Mouse (Mus musculus) hindbrain, postnatal 0 days (tissue): Measurements from ENCODE around the gene Ptpn12. TPM values are rescaled to one million over a fixed set of nuclear protein-coding genes. Genes with fewer than 3 reads are reported as not detected.
"Not testable (repeated sequence)": the region's sequence is repeated elsewhere in the genome, so short reads cannot be mapped to it uniquely, and the experiment has no call there.

ENCODE experiments used
- ATAC-seq: fragments of 200-750 bp; cut with Nextera tagmentation; 2 replicates; pipeline ENCODE4 v1.8.0; 2017; ENCODE audit warnings: mild to moderate bottlenecking, moderate TSS enrichment, moderate library complexity
- DNase-seq: peaks from one replicate; pipeline ENCODE4 v3.0.0-alpha.2; 2015; ENCODE audit warnings: low spot score
- H3K27ac ChIP-seq: fragments of 300-500 bp; sonication (generic); 2 replicates; pipeline ENCODE4 v1.5.1; 2014; ENCODE audit warnings: mild to moderate bottlenecking
- H3K27me3 ChIP-seq: fragments of 300-500 bp; sonication (generic); 2 replicates; pipeline ENCODE4 v1.6.1; 2014; ENCODE audit warnings: low read length, mixed read lengths; ENCODE audit not compliant: insufficient read depth
- H3K36me3 ChIP-seq: fragments of 300-500 bp; sonication (generic); 2 replicates; pipeline ENCODE4 v1.6.1; 2014; ENCODE audit warnings: low read length, mixed read lengths; ENCODE audit not compliant: insufficient read depth
- H3K4me1 ChIP-seq: fragments of 300-500 bp; sonication (generic); 2 replicates; pipeline ENCODE4 v1.6.1; 2014; ENCODE audit warnings: antibody characterized with exemption, low read length, mixed read lengths; ENCODE audit not compliant: insufficient read depth
- H3K4me2 ChIP-seq: fragments of 300-500 bp; sonication (generic); 2 replicates; pipeline ENCODE4 v1.6.1; 2014; ENCODE audit warnings: low read depth, mild to moderate bottlenecking, low read length, moderate library complexity, mixed read lengths
- H3K4me3 ChIP-seq: fragments of 300-500 bp; sonication (generic); 2 replicates; pipeline ENCODE4 v1.5.1; 2014; ENCODE audit warnings: low read length
- H3K9ac ChIP-seq: fragments of 300-500 bp; sonication (generic); replicated peaks from 2 replicates; pipeline ENCODE4 v1.6.1; 2014; ENCODE audit warnings: mild to moderate bottlenecking, low read length, moderate library complexity, mixed read lengths
- H3K9me3 ChIP-seq: fragments of 300-500 bp; sonication (generic); 2 replicates; pipeline ENCODE4 v1.6.1; 2016; ENCODE audit warnings: low read length, mixed read lengths
- CTCF ChIP-seq: IDR thresholded peaks from 2 replicates; pipeline ENCODE4 v1.5.1; 2016; ENCODE audit warnings: antibody characterized with exemption, control low read depth, low read depth
- WGBS: fragments of 180-500 bp; shearing (Covaris S2); extraction: QIAGEN DNeasy Blood & Tissue Kit; methylation state at CpG from one replicate; pipeline ENCODE4 v1.1.7; 2014; 5-methylcytosine and 5-hydroxymethylcytosine counted together
- polyA plus RNA-seq: library from polyadenylated mRNA; unstranded; fragments of >200 nt; fragmentation: Nextera tagmentation; extraction: Ambion mirVana; gene quantifications from 2 replicates; pipeline ENCODE4 v1.2.1, GENCODE M21; 2015
- total RNA-seq: library from RNA; depleted of rRNA; stranded (reverse); fragments of >200 nt; gene quantifications from 2 replicates; pipeline ENCODE4 v1.2.3, GENCODE M21; 2014

The Ptpn12 gene
- total and polyA plus RNA-seq, 2 experiments from 2014 or later, result 11.5 to 20.6 TPM

DNA sequence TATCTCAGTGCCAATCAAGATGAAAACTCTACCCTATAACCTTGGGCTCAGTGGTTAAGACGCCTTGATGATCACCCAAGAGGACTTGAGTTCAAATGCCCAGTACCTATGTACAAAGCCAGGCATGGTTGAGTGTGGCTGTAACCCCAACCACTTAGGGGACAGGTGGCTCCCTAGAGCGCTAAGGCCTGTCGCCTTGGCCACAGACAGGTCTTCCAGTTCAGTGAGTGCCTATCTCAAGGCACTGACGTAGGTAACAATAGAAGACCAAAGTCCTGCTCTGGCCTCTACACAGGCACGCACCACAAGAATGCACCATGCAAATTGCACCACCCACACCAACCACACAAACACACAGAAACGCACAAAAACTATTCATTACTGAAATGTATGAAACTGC lies 108.8 kb downstream of the Ptpn12 start:
- DNase-seq (no peak), ATAC-seq (no peak)
- Histone ChIP-seq H3K4me2 (no peak overlapping the region), H3K9ac (no peak overlapping the region), H3K4me1 (peaks cover 6% of the 10 kb centered on the region; the same call in 1 of the 2 replicates), H3K27ac (no peak overlapping the region), H3K4me3 (no peak overlapping the region), H3K9me3 (no peaks in the 10 kb centered on the region), H3K36me3 (no peaks in the 10 kb centered on the region), H3K27me3 (no peaks in the 10 kb centered on the region)
- TF ChIP-seq CTCF, result no peak
- 81% methylated on average over 6 of the region's 6 CpGs for WGBS

GRCm38 (mm10) chr5:20944961-20945748 lies 110.6 kb downstream of the Ptpn12 start:
- peaks cover 4% of the 10 kb centered on the region; the same call in 1 of the 2 replicates for H3K4me1 ChIP-seq
- no peak overlapping the region for H3K9ac ChIP-seq
- no peaks in the 10 kb centered on the region for H3K36me3 ChIP-seq
- no peak for DNase-seq
- no peaks in the 10 kb centered on the region for H3K27me3 ChIP-seq
- WGBS, result 79% methylated on average over 13 of the region's 13 CpGs
- no peaks in the 10 kb centered on the region for H3K9me3 ChIP-seq
- ATAC-seq, result no peak
- no peak for TF ChIP-seq CTCF
- H3K4me2 ChIP-seq, result no peak overlapping the region
- H3K27ac ChIP-seq, result no peak overlapping the region
- no peak overlapping the region for H3K4me3 ChIP-seq

DNA sequence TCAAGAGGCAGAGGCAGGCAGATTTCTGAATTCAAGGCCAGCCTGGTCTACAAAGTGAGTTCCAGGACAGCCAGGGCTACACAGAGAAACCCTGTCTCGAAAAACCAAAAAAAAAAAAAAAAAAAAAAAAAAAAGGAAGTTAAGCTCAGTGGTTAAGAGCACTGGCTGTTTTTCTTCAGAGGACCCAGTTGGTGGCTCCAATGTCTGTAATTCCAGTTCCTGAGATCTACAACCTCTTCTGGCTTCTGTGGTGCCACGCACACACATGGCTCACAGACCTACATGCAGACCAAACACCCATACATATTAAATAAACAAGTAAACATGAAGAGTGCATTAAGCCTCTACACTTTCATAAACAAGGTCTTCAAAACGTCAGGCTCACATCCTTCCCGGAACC lies 111.9 kb downstream of the Ptpn12 start:
- not testable (repeated sequence) for H3K9ac ChIP-seq, H3K4me1 ChIP-seq, H3K27ac ChIP-seq, ATAC-seq, H3K36me3 ChIP-seq, H3K27me3 ChIP-seq, H3K4me3 ChIP-seq, H3K4me2 ChIP-seq, DNase-seq, H3K9me3 ChIP-seq
- WGBS, result 88% methylated on average over 3 of the region's 4 CpGs

DNA sequence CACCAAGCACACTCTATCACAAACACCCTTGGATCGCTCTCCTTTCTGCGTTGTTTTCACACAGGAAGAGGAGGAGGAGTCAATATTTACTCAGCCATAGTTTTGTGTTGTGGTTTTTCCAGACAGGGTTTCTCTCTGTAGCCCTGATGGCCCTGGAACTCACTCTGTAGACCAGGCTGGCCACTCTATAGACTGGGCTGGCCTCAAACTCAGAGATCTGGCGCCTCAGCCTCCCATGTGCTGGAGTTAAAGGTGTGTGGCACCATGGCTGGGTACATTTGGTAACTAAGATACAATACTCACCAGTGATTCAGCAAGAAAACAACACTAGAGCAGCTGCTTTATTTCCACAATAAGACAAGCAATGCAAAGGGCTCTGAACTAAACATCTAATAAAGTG lies 113.2 kb downstream of the Ptpn12 start:
- DNase-seq, result no peak
- H3K27ac ChIP-seq, result no peak overlapping the region

DNA sequence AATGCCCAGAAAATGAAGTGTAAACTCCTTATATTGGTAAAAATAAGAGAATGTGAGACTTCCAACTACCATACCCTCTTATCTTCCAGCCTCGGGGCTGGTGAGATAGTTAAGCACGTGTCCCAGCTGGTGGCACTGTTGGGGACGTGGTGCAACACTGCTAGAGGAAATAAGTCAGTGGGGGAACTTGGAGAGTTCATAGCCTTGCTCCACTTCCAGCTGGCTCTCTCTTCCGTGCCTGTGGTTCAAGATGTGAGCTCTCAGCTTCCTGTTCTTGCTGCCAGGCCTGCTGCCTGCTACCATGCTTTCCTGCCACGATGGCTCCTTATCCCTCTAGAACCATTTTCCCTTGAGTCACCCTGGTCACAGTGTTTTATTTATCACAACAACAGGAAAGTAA lies 114.5 kb downstream of the Ptpn12 start:
- Histone ChIP-seq H3K27ac (no peak overlapping the region), H3K9ac (no peak overlapping the region), H3K27me3 (no peaks in the 10 kb centered on the region), H3K36me3 (no peaks in the 10 kb centered on the region), H3K4me2 (no peak overlapping the region), H3K9me3 (no peaks in the 10 kb centered on the region), H3K4me3 (no peak overlapping the region), H3K4me1 (no peaks in the 10 kb centered on the region; the same call in 1 of the 2 replicates)
- ATAC-seq, result no peak
- WGBS, result 44% methylated on average over 5 of the region's 5 CpGs
- DNase-seq, result no peak
- no peak for TF ChIP-seq CTCF

More for the DNA sequence above, 113.2 kb downstream of the Ptpn12 start:
- H3K27me3 ChIP-seq, result no peaks in the 10 kb centered on the region
- no peak overlapping the region for H3K9ac ChIP-seq
- H3K36me3 ChIP-seq, result no peaks in the 10 kb centered on the region
- H3K4me1 ChIP-seq, result no peaks in the 10 kb centered on the region; the same call in 1 of the 2 replicates
- no peak for ATAC-seq
- H3K4me2 ChIP-seq, result no peak overlapping the region
- H3K4me3 ChIP-seq, result no peak overlapping the region
- H3K9me3 ChIP-seq, result no peaks in the 10 kb centered on the region
- 93% methylated on average over 3 of the region's 3 CpGs for WGBS
- no peak for TF ChIP-seq CTCF

- no peak for TF ChIP-seq CTCF
- no peak overlapping the region for H3K27ac ChIP-seq
- H3K4me1 ChIP-seq, result no peaks in the 10 kb centered on the region; the same call in 1 of the 2 replicates
- no peak for ATAC-seq
- no peaks in the 10 kb centered on the region for H3K9me3 ChIP-seq
- H3K9ac ChIP-seq, result no peak overlapping the region
- H3K4me3 ChIP-seq, result no peak overlapping the region
- H3K36me3 ChIP-seq, result no peaks in the 10 kb centered on the region
- H3K4me2 ChIP-seq, result no peak overlapping the region
- DNase-seq, result no peak
- WGBS, result 58% methylated on average over 4 of the region's 4 CpGs
- H3K27me3 ChIP-seq, result no peaks in the 10 kb centered on the region
Measured at GRCm38 (mm10) chr5:20940696-20941095, 115.0 kb downstream of the Ptpn12 start.

DNA sequence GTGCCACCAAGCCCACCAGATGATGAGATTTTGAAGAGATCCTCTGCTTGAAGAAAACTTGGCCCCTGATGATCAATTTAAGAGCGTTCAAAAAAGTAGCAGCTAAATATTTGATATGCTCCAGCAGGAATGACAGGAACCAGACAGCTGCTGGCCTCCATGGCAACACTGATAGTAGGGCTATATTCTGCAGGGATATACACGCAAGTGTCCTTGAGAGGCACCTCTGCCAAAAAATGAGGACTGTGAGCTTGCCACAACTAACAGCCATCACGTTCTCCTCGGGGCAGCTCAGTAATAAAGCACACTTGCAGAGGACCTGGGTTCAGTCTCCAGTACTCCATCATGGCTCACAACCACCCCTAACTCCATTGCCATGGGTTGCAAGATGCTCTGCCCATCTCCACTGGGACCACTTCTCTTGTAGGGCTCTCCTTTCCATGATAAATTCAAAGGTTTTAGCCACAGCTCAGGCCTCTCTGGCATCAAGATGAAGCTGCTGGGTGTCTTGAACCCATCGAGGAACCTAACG lies 115.6 kb downstream of the Ptpn12 start:
- Histone ChIP-seq H3K4me2 (no peak overlapping the region), H3K36me3 (no peaks in the 10 kb centered on the region), H3K27ac (no peak overlapping the region), H3K4me1 (no peaks in the 10 kb centered on the region; the same call in 1 of the 2 replicates), H3K4me3 (no peak overlapping the region), H3K27me3 (no peaks in the 10 kb centered on the region), H3K9ac (no peak overlapping the region), H3K9me3 (no peaks in the 10 kb centered on the region)
- no peak for TF ChIP-seq CTCF
- DNase-seq (no peak), ATAC-seq (no peak)
- 92% methylated on average over 6 of the region's 6 CpGs for WGBS
